Mouse (Mus musculus) CD4-positive, CD25-positive, alpha-beta regulatory T cell (primary cell): ENCODE results near the gene Ccl27a. TPM values are rescaled to one million over a fixed set of nuclear protein-coding genes. Genes with fewer than 3 reads are reported as not detected.

Source experiments
- polyA plus RNA-seq: library from polyadenylated mRNA; unstranded; fragments of 100-300 nt; shearing (Covaris generic); gene quantifications from one replicate; pipeline ENCODE4 v1.2.1, GENCODE M21; 2017

Ccl27a gene
- 6.1 TPM for polyA plus RNA-seq

GRCm38 (mm10) chr4:41774002-41774401 lies at the start of gene Ccl27a:
Gene Ccl27a, minus strand, starts transcription at chr4:41774247.

DNA sequence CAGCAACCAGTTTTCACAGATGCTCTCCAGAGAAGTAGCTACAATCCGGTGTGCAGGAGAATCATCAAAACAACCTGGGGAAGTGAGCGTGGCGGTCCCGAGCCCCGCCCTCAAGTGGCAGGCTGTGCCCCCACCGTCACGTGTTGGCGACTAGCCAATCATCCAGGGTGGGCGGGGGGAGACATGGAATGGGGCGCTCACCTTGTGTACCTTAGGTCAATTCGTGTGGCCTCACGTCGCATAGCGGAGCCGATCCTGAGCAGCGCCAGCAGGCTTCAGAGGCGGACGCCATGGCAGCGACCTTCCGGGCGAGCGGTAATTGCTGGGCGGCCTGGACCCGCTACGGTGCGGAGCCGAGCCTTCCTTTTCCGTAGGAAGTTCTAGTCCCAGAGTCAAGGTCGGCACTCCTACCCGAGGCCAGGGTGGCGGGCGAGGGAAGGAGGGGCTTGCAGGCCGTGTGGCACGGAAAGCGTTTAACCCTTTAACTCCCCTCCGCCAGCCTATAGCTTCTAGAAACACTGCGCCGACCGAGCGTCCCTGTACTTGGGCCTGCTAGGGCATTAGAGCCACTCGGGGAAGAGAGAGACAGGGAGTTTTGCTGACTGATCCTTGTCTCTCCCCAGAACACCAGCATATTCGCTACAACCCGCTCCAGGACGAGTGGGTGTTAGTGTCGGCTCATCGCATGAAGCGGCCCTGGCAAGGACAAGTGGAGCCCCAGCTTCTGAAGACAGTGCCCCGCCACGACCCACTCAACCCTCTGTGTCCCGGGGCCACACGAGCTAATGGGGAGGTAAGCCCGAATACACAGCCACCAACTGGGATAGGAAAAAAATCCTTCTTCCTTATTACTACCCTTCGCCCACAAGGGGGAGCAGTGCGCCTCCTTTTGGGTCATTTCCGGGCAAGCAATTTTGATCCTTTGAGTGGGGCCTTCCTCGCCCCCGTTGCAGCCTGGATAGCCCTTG lies 18.4 kb downstream of the Ccl27a start, which contains the start of gene Sigmar1:
Sigmar1 (minus strand) TSS at position 820 of the 968 bp plus-strand sequence.

DNA sequence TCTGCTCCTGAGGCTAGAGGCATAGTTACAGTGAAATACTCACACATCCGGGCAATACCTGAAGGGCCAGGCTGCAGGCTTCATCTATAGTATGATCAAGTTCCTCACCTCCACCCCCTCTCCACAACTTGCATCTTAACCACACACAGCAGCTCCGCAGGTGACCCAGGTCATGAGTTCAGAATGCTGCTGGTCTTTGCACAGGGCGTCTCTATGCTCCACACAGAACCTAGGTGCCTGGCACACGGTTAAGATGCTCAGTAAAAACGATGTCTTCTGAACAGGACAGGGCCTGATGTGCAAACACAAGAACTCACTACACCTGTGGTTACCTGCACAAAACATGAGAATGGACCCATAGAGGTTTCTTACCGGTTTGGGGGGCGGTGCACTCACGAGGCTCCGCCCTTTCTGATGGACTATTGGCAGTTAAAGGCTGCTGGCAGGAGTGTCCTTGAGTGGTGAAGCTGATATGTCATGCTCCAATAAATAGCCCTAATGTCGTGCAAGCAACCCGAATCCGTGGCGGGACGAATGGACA lies 19.2 kb downstream of the Ccl27a start, which contains the start of gene Galt:
Galt (plus strand) TSS at position 432 of the 541 bp plus-strand sequence.

DNA sequence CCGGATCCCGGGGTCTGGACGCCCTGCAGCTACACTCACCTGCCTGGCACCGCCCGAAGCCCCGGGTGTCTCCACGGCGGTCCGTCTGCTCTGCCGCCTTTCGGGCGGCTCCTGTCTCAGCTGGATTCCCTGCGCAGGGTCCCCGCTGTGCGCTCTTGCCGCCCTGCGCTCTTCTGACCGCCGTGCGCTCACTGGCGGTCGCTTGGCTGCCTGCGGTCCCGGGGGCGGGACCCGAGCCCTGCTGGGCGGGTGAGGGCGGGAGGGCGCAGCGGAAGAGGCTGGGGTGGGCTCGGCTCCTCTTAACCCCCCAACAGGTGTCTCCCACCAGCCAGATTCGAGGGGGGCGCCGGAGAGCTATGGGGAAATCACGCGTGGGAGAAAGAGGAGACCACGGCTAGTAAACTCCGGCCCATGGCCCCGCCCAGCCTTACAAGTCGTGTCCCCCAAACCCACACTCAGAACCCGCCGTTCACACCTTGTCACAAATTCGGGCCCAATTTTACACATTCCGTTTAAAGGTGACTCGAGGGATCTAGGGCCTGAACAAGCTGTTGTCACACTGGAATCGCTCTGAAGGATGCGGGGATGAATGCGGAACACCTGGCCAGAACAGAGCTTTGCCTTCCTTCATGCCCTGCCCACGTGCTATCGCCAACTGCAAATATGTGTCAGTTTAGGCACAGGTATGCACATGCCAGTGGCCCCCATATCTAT lies 42.8 kb downstream of the Ccl27a start, which contains the start of gene Arid3c:
Arid3c (minus strand) TSS at position 91 of the 714 bp plus-strand sequence.

DNA sequence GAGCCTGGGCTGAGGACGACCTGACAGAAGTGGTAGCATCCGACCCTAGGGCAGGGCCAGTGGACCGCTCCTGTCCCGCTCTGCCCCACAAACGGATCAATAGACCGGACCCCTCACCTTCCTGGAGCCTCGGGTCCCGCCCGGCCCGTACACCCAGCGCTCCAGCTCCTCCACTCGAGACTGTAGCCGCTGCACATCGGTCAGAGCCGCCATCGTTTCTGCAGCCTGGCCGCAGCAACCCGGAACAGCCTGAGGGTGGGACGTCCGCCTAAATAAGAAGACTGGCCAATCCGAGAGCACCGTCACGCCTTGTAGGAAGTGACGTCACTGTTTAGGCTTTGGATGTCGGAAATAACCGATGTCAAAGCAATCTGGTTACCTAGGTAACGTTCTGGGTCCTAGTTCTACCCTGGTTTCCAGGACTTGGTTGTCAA lies 51.1 kb downstream of the Ccl27a start, which contains the start of gene Dctn3:
Dctn3 (minus strand) TSS at position 253 of the 434 bp plus-strand sequence.

Other genes with a start within 250 kb of the Ccl27a start
- 2.9 TPM for gene Fam219a, start 204.7 kb downstream of the Ccl27a start, polyA plus RNA-seq
- gene Dnaic1, start 204.5 kb downstream of the Ccl27a start, polyA plus RNA-seq, result not detected
- gene Enho, start 133.9 kb downstream of the Ccl27a start, polyA plus RNA-seq, result not detected
- gene Cntfr, start 77.2 kb downstream of the Ccl27a start, polyA plus RNA-seq, result not detected
- 7.8 TPM for gene Il11ra1, start 74.3 kb downstream of the Ccl27a start, polyA plus RNA-seq
- gene Rpp25l, start 60.7 kb downstream of the Ccl27a start, polyA plus RNA-seq, result 40.9 TPM
- 119 TPM for gene Dctn3, start 51.1 kb downstream of the Ccl27a start, polyA plus RNA-seq
- not detected for gene Arid3c, start 43.1 kb downstream of the Ccl27a start, polyA plus RNA-seq
- gene Galt, start 19.0 kb downstream of the Ccl27a start, polyA plus RNA-seq, result 70.0 TPM
- 44.7 TPM for gene Sigmar1, start 18.1 kb downstream of the Ccl27a start, polyA plus RNA-seq
- gene Gm21541, start 129.4 kb upstream of the Ccl27a start, polyA plus RNA-seq, result not detected
- gene Gm20878, start 167.3 kb upstream of the Ccl27a start, polyA plus RNA-seq, result 0.78 TPM
- 0.10 TPM for gene Fam205a4, start 191.8 kb upstream of the Ccl27a start, polyA plus RNA-seq